Mouse (Mus musculus) hindbrain, embryonic 13.5 days (tissue): ENCODE results near the gene Prpf8. TPM values are rescaled to one million over a fixed set of nuclear protein-coding genes. Genes with fewer than 3 reads are reported as not detected.

Experiments used
- ATAC-seq: fragments of 200-750 bp; cut with Nextera tagmentation; 2 replicates; pipeline ENCODE4 v1.8.0; 2017; ENCODE audit warnings: moderate TSS enrichment; ENCODE audit not compliant: low FRiP score
- H3K27ac ChIP-seq: fragments of 300-500 bp; sonication (generic); 2 replicates; pipeline ENCODE4 v1.5.1; 2015; ENCODE audit warnings: inconsistent platforms, mild to moderate bottlenecking, moderate library complexity
- H3K27me3 ChIP-seq: fragments of 300-500 bp; sonication (generic); 2 replicates; pipeline ENCODE4 v1.6.1; 2015; ENCODE audit warnings: mild to moderate bottlenecking, inconsistent platforms
- H3K36me3 ChIP-seq: fragments of 300-500 bp; sonication (generic); 2 replicates; pipeline ENCODE4 v1.6.1; 2015; ENCODE audit warnings: mild to moderate bottlenecking, inconsistent platforms
- H3K4me1 ChIP-seq: fragments of 300-500 bp; sonication (generic); replicated peaks from 2 replicates; pipeline ENCODE4 v1.6.1; 2015; ENCODE audit warnings: inconsistent platforms
- H3K4me2 ChIP-seq: fragments of 300-500 bp; sonication (generic); 2 replicates; pipeline ENCODE4 v1.6.1; 2015; ENCODE audit warnings: inconsistent platforms, mild to moderate bottlenecking, moderate library complexity
- H3K4me3 ChIP-seq: fragments of 300-500 bp; sonication (generic); 2 replicates; pipeline ENCODE4 v1.5.1; 2015; ENCODE audit warnings: mild to moderate bottlenecking, inconsistent platforms
- H3K9ac ChIP-seq: fragments of 300-500 bp; sonication (generic); 2 replicates; pipeline ENCODE4 v1.6.1; 2015; ENCODE audit warnings: mild to moderate bottlenecking, inconsistent platforms
- H3K9me3 ChIP-seq: fragments of 300-500 bp; sonication (generic); 2 replicates; pipeline ENCODE4 v1.6.1; 2016; ENCODE audit warnings: inconsistent platforms
- WGBS: fragments of 180-500 bp; shearing (Covaris S2); methylation state at CpG from one replicate; pipeline ENCODE4 v1.1.7; 2015; 5-methylcytosine and 5-hydroxymethylcytosine counted together
- polyA plus RNA-seq: library from polyadenylated mRNA; unstranded; fragments of >200 nt; fragmentation: Nextera tagmentation; extraction: Ambion mirVana; gene quantifications from 2 replicates; pipeline ENCODE4 v1.2.1, GENCODE M21; 2015

Prpf8 gene
- polyA plus RNA-seq, 1 experiment from 2014 or later: 49.2 TPM

GRCm38 (mm10) chr11:75512301-75513018 lies 25.8 kb downstream of the Prpf8 start:
- Histone ChIP-seq H3K9ac (peak overlapping the region; percentile 5; the same call in 1 of the 2 replicates), H3K36me3 (peaks cover 35% of the 10 kb centered on the region), H3K4me2 (no peak overlapping the region), H3K27ac (no peak overlapping the region), H3K9me3 (no peaks in the 10 kb centered on the region), H3K4me1 (peaks cover 15% of the 10 kb centered on the region), H3K4me3 (no peak overlapping the region), H3K27me3 (no peaks in the 10 kb centered on the region)
- ATAC-seq: no peak
- 82% methylated on average over 9 of the region's 9 CpGs for WGBS

- peak within 1 kb of the TSS; percentile 5; the same call in 1 of the 2 replicates for H3K9ac ChIP-seq
- 53% methylated on average over 8 of the region's 8 CpGs for WGBS
Observed at GRCm38 (mm10) chr11:75513336-75513735, 26.7 kb downstream of the Prpf8 start, which contains the start of gene Scarf1. Gene Scarf1 (plus strand): TSS chr11:75513540.

GRCm38 (mm10) chr11:75515186-75515585 lies 28.6 kb downstream of the Prpf8 start:
- Histone ChIP-seq H3K27me3 (0 out of 2 replicates have a peak, but pooled peaks cover under 1% of the 10 kb centered on the region), H3K27ac (no peak overlapping the region), H3K4me1 (peaks cover 3% of the 10 kb centered on the region), H3K9me3 (no peaks in the 10 kb centered on the region), H3K9ac (no peak overlapping the region), H3K4me3 (no peak overlapping the region), H3K36me3 (peaks cover 12% of the 10 kb centered on the region), H3K4me2 (no peak overlapping the region)
- 92% methylated on average over 25 of the region's 25 CpGs for WGBS
- ATAC-seq: no peak

More at GRCm38 (mm10) chr11:75513336-75513735, 26.7 kb downstream of the Prpf8 start, which contains the start of gene Scarf1:
- H3K4me1 ChIP-seq: peaks cover 15% of the 10 kb centered on the region
- peaks cover 26% of the 10 kb centered on the region for H3K36me3 ChIP-seq
- no peaks in the 10 kb centered on the region for H3K9me3 ChIP-seq
- no peak for ATAC-seq
- 0 out of 2 replicates have a peak within 1 kb of the TSS, but pooled peaks have one; percentile 7 for H3K4me3 ChIP-seq
- no peak within 1 kb of the TSS for H3K27ac ChIP-seq
- no peaks in the 10 kb centered on the region for H3K27me3 ChIP-seq
- peak within 1 kb of the TSS; percentile 19; the same call in 1 of the 2 replicates for H3K4me2 ChIP-seq

- no peaks in the 10 kb centered on the region for H3K4me1 ChIP-seq
- WGBS: 81% methylated on average over 15 of the region's 15 CpGs
- no peak overlapping the region for H3K27ac ChIP-seq
- 0 out of 2 replicates have a peak, but pooled peaks cover 3% of the 10 kb centered on the region for H3K27me3 ChIP-seq
- no peaks in the 10 kb centered on the region for H3K9me3 ChIP-seq
- H3K4me2 ChIP-seq: no peak overlapping the region
- ATAC-seq: no peak
- no peak overlapping the region for H3K4me3 ChIP-seq
- H3K9ac ChIP-seq: no peak overlapping the region
- no peaks in the 10 kb centered on the region for H3K36me3 ChIP-seq
Observed at GRCm38 (mm10) chr11:75519834-75520633, 33.4 kb downstream of the Prpf8 start.

- H3K27ac ChIP-seq: no peak overlapping the region
- WGBS: 83% methylated on average over 4 of the region's 4 CpGs
- no peaks in the 10 kb centered on the region for H3K4me1 ChIP-seq
- H3K9me3 ChIP-seq: no peaks in the 10 kb centered on the region
- no peak overlapping the region for H3K4me2 ChIP-seq
- no peak for ATAC-seq
- H3K27me3 ChIP-seq: 0 out of 2 replicates have a peak, but pooled peaks cover 3% of the 10 kb centered on the region
- no peak overlapping the region for H3K4me3 ChIP-seq
- no peak overlapping the region for H3K9ac ChIP-seq
- no peaks in the 10 kb centered on the region for H3K36me3 ChIP-seq
Observed at GRCm38 (mm10) chr11:75521609-75522008, 35.0 kb downstream of the Prpf8 start.

- no peak overlapping the region for H3K4me3 ChIP-seq
- no peaks in the 10 kb centered on the region for H3K4me1 ChIP-seq
- H3K36me3 ChIP-seq: no peaks in the 10 kb centered on the region
- H3K27ac ChIP-seq: no peak overlapping the region
- 0 out of 2 replicates have a peak, but pooled peaks cover 3% of the 10 kb centered on the region for H3K27me3 ChIP-seq
- no peak overlapping the region for H3K4me2 ChIP-seq
- no peak overlapping the region for H3K9ac ChIP-seq
- 92% methylated on average over 2 of the region's 2 CpGs for WGBS
- no peaks in the 10 kb centered on the region for H3K9me3 ChIP-seq
- ATAC-seq: no peak
Observed at GRCm38 (mm10) chr11:75522793-75523192, 36.2 kb downstream of the Prpf8 start.

- Histone ChIP-seq H3K4me1 (no peaks in the 10 kb centered on the region), H3K27ac (no peak overlapping the region), H3K9ac (no peak overlapping the region; the same call in 1 of the 2 replicates), H3K27me3 (no peaks in the 10 kb centered on the region), H3K9me3 (no peaks in the 10 kb centered on the region), H3K36me3 (no peaks in the 10 kb centered on the region), H3K4me3 (no peak overlapping the region), H3K4me2 (no peak overlapping the region)
- 87% methylated on average over 15 of the region's 15 CpGs for WGBS
- ATAC-seq: no peak
Observed at GRCm38 (mm10) chr11:75525531-75526125, 39.0 kb downstream of the Prpf8 start.

- H3K27ac ChIP-seq: no peak overlapping the region
- no peaks in the 10 kb centered on the region for H3K4me1 ChIP-seq
- no peak overlapping the region for H3K4me2 ChIP-seq
- 91% methylated on average over 6 of the region's 6 CpGs for WGBS
- H3K36me3 ChIP-seq: no peaks in the 10 kb centered on the region
- no peak for ATAC-seq
- no peak overlapping the region for H3K9ac ChIP-seq
- no peak overlapping the region for H3K4me3 ChIP-seq
- H3K27me3 ChIP-seq: no peaks in the 10 kb centered on the region
- H3K9me3 ChIP-seq: no peaks in the 10 kb centered on the region
Observed at GRCm38 (mm10) chr11:75526943-75527342, 40.3 kb downstream of the Prpf8 start.

GRCm38 (mm10) chr11:75529771-75530170 lies 43.2 kb downstream of the Prpf8 start:
- Histone ChIP-seq H3K4me1 (peaks cover 24% of the 10 kb centered on the region), H3K4me2 (no peak overlapping the region), H3K9ac (peak overlapping the region; percentile 98; the same call in 1 of the 2 replicates), H3K27ac (peak overlapping the region; percentile 99; the same call in 1 of the 2 replicates), H3K36me3 (no peaks in the 10 kb centered on the region), H3K4me3 (no peak overlapping the region), H3K27me3 (no peaks in the 10 kb centered on the region), H3K9me3 (no peaks in the 10 kb centered on the region)
- WGBS: 48% methylated on average over 4 of the region's 4 CpGs
- ATAC-seq: no peak

- Histone ChIP-seq H3K27me3 (no peaks in the 10 kb centered on the region), H3K36me3 (no peaks in the 10 kb centered on the region), H3K4me3 (peak overlapping the region; percentile 75), H3K4me1 (peaks cover 29% of the 10 kb centered on the region), H3K27ac (peak overlapping the region; percentile 99), H3K9me3 (no peaks in the 10 kb centered on the region), H3K9ac (peak overlapping the region; percentile 98), H3K4me2 (peak overlapping the region; percentile 97)
- peak; percentile 36; the same call in 1 of the 2 replicates for ATAC-seq
- WGBS: 0% methylated on average over 10 of the region's 10 CpGs
Observed at GRCm38 (mm10) chr11:75530325-75530724, 43.7 kb downstream of the Prpf8 start.

GRCm38 (mm10) chr11:75530845-75531373 lies 44.3 kb downstream of the Prpf8 start:
- Histone ChIP-seq H3K4me1 (peaks cover 35% of the 10 kb centered on the region), H3K27me3 (no peaks in the 10 kb centered on the region), H3K9me3 (no peaks in the 10 kb centered on the region), H3K4me3 (peak overlapping the region; percentile 75), H3K27ac (peak overlapping the region; percentile 99), H3K36me3 (no peaks in the 10 kb centered on the region), H3K9ac (peak overlapping the region; percentile 98), H3K4me2 (peak overlapping the region; percentile 97)
- under 1% methylated on average over 31 of the region's 31 CpGs for WGBS
- ATAC-seq: peak; percentile 49; the same call in 1 of the 2 replicates
